Mouse (Mus musculus): Measurements from ENCODE around the gene Spon2. TPM values are rescaled to one million over a fixed set of nuclear protein-coding genes. Genes with fewer than 3 reads are reported as not detected.
A peak's percentile ranks its signal among the peaks of the same experiment; 100 is the strongest.

Spon2 gene
- polyA plus RNA-seq, 1 experiment from 2014 or later: 4.2 TPM

DNA sequence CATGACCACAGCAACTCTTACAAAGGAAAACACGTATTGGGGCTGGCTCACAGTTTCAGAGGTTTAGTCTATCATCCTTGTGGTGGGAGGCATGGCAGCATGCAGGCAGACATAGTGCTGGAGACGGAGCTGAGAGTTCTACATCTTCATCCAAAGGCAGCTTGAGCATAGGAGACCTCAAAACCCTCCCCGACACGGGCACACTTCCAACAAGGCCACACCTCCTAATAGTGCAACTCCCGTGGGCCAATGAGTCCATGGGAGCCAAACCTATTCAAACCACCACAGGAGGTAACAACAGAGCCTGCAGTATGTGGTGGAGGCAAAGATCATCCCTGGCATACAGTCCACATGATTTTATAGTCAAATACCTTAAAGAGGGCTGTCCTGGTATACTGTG lies 7.0 kb downstream of the Spon2 start:
- Histone ChIP-seq H3K4me1 (ENCODE audit: control insufficient read depth, insufficient read depth, low read length) (no peaks in the 10 kb centered on the region), H3K4me2 (ENCODE audit: low read depth, low read length) (no peak overlapping the region), H3K9me3 (replicated peaks; ENCODE audit: control insufficient read depth, low read length) (no peaks in the 10 kb centered on the region), H3K36me3 (replicated peaks; ENCODE audit: control insufficient read depth, insufficient read depth, low read depth, low read length) (no peaks in the 10 kb centered on the region), H3K4me3 (ENCODE audit: low read depth, low read length) (no peak overlapping the region), H3K9ac (replicated peaks; ENCODE audit: low read length) (no peak overlapping the region), H3K27ac (replicated peaks; ENCODE audit: low read depth, low read length) (no peak overlapping the region), H3K27me3 (ENCODE audit: control insufficient read depth, insufficient read depth, low read length) (no peaks in the 10 kb centered on the region)
- no peak for ATAC-seq (replicated peaks; ENCODE audit: insufficient number of reproducible peaks, low FRiP score, low TSS enrichment, low read depth)
- no peak for DNase-seq (ENCODE audit: low spot score)
- 94% methylated on average over 5 of the region's 5 CpGs for WGBS

DNA sequence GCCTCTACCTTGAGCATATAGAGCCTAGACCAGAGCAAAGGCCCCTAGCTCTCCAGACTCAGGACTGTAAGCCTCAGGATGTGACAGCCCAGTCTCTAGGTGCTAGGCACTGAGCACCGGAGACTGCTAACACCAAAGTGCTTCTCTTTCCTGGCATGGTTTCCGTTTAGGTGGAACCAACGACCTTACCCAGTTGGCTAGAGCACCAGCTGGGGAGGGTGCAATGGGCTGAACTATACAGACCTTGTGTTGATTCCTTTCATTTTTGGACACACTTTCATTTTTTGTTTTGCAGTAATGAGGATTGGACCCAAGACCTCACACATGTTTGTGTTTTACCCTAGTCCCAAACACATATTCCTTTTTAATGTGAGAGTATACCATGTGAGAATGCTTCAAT lies 7.7 kb downstream of the Spon2 start:
- DNase-seq (ENCODE audit: low spot score) (no peak), ATAC-seq (replicated peaks; ENCODE audit: insufficient number of reproducible peaks, low FRiP score, low TSS enrichment, low read depth) (no peak)
- H3K4me1 ChIP-seq (ENCODE audit: control insufficient read depth, insufficient read depth, low read length): no peaks in the 10 kb centered on the region
- H3K4me2 ChIP-seq (ENCODE audit: low read depth, low read length): no peak overlapping the region
- no peaks in the 10 kb centered on the region for H3K36me3 ChIP-seq (replicated peaks; ENCODE audit: control insufficient read depth, insufficient read depth, low read depth, low read length)
- no peaks in the 10 kb centered on the region for H3K27me3 ChIP-seq (ENCODE audit: control insufficient read depth, insufficient read depth, low read length)
- no peak overlapping the region for H3K9ac ChIP-seq (replicated peaks; ENCODE audit: low read length)
- H3K9me3 ChIP-seq (replicated peaks; ENCODE audit: control insufficient read depth, low read length): no peaks in the 10 kb centered on the region
- 85% methylated on average over 3 of the region's 3 CpGs for WGBS
- no peak overlapping the region for H3K27ac ChIP-seq (replicated peaks; ENCODE audit: low read depth, low read length)
- no peak overlapping the region for H3K4me3 ChIP-seq (ENCODE audit: low read depth, low read length)

DNA sequence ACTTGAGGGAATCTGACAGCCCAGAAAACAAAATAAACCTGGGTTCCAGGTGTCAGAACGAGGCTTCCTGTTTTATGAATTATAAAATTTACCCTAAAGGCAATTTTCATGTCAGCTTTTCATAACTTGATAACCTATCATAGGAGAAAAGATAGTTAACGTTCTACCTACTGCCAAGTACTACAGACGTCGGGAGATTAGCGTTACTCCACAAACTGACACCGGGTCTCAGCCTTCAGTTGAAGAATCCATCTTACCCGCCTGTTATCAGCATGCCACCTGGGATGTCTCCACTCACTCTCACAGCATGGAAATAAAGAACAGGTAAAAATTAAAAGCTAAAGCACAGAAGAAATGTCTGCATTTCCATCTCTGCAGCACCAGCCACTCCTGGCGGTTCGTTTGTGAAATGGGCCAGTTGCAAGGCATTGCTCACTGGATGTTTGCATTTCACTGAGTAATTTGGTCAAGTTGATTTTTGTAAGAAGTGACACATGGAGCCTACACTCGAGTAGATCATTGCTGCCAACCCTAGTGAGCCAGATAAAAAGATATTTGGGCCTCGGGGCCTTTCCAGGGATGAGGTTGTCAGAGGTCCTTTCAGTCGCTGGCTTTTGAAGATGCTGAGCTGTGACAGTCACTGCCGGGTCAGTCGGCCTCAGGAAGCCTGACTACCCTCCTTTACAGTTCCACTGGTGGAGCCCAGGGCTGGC lies 9.6 kb downstream of the Spon2 start:
- no peak overlapping the region for H3K9ac ChIP-seq (replicated peaks; ENCODE audit: low read length)
- 73% methylated on average over 14 of the region's 14 CpGs for WGBS

DNA sequence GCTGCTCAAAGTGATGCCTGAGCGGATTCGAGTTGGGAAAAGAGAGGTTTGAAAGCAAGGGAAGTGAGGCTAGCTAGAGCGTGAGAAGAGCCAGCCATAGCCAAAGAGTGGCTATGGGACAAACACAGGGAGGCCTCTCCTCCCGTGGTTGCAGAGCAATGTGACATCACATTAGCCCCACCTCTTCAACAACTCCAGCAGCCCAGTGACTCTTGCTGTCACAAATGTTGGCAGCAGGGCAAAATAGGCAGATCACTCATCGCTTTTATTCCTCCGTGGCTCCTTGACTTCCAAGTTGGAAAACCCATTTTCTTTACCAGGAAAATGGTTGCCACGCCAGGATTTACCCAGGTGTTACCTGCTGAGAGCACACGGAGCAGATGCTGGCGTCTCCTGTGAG lies 11.1 kb downstream of the Spon2 start:
- H3K27ac ChIP-seq (replicated peaks; ENCODE audit: low read depth, low read length): no peak overlapping the region
- no peak overlapping the region for H3K4me3 ChIP-seq (ENCODE audit: low read depth, low read length)
- WGBS: 62% methylated on average over 9 of the region's 9 CpGs
- H3K9me3 ChIP-seq (replicated peaks; ENCODE audit: control insufficient read depth, low read length): no peaks in the 10 kb centered on the region
- H3K4me1 ChIP-seq (ENCODE audit: control insufficient read depth, insufficient read depth, low read length): no peaks in the 10 kb centered on the region
- H3K4me2 ChIP-seq (ENCODE audit: low read depth, low read length): no peak overlapping the region
- DNase-seq (ENCODE audit: low spot score) (no peak), ATAC-seq (replicated peaks; ENCODE audit: insufficient number of reproducible peaks, low FRiP score, low TSS enrichment, low read depth) (no peak)
- H3K27me3 ChIP-seq (ENCODE audit: control insufficient read depth, insufficient read depth, low read length): no peaks in the 10 kb centered on the region
- H3K36me3 ChIP-seq (replicated peaks; ENCODE audit: control insufficient read depth, insufficient read depth, low read depth, low read length): no peaks in the 10 kb centered on the region
- no peak overlapping the region for H3K9ac ChIP-seq (replicated peaks; ENCODE audit: low read length)

More for the DNA sequence above, 9.6 kb downstream of the Spon2 start:
- no peak for ATAC-seq (replicated peaks; ENCODE audit: insufficient number of reproducible peaks, low FRiP score, low TSS enrichment, low read depth)
- no peak overlapping the region for H3K4me2 ChIP-seq (ENCODE audit: low read depth, low read length)
- H3K4me1 ChIP-seq (ENCODE audit: control insufficient read depth, insufficient read depth, low read length): no peaks in the 10 kb centered on the region
- H3K27ac ChIP-seq (replicated peaks; ENCODE audit: low read depth, low read length): no peak overlapping the region
- no peaks in the 10 kb centered on the region for H3K9me3 ChIP-seq (replicated peaks; ENCODE audit: control insufficient read depth, low read length)
- no peaks in the 10 kb centered on the region for H3K36me3 ChIP-seq (replicated peaks; ENCODE audit: control insufficient read depth, insufficient read depth, low read depth, low read length)
- no peaks in the 10 kb centered on the region for H3K27me3 ChIP-seq (ENCODE audit: control insufficient read depth, insufficient read depth, low read length)
- H3K4me3 ChIP-seq (ENCODE audit: low read depth, low read length): no peak overlapping the region
- DNase-seq (ENCODE audit: low spot score): no peak

DNA sequence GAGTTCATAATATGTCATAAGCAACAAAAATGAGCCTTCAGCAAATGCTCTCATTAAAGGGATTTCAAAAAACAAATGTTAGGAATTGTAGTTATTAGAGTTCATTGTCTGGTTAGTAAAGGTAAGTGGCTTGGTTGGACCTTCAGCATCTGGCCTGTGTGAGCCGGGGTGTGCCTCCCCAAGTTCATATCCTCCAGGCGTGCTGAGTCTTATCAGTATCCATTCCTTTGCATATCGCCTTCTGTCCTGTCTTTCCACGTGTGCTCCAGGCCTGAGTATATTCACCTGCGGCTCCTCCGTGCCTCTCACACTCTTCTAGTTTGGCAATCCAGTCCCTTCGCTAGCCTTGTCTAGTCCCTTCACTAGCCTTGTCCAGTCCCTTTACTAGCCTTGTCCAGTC lies 11.9 kb downstream of the Spon2 start:
- WGBS: 81% methylated on average over 7 of the region's 7 CpGs
- Histone ChIP-seq H3K9ac (replicated peaks; ENCODE audit: low read length) (no peak overlapping the region), H3K9me3 (replicated peaks; ENCODE audit: control insufficient read depth, low read length) (no peaks in the 10 kb centered on the region), H3K27ac (replicated peaks; ENCODE audit: low read depth, low read length) (no peak overlapping the region), H3K36me3 (replicated peaks; ENCODE audit: control insufficient read depth, insufficient read depth, low read depth, low read length) (no peaks in the 10 kb centered on the region), H3K27me3 (ENCODE audit: control insufficient read depth, insufficient read depth, low read length) (no peaks in the 10 kb centered on the region), H3K4me3 (ENCODE audit: low read depth, low read length) (no peak overlapping the region), H3K4me1 (ENCODE audit: control insufficient read depth, insufficient read depth, low read length) (no peaks in the 10 kb centered on the region), H3K4me2 (ENCODE audit: low read depth, low read length) (no peak overlapping the region)
- ATAC-seq (replicated peaks; ENCODE audit: insufficient number of reproducible peaks, low FRiP score, low TSS enrichment, low read depth) (no peak), DNase-seq (ENCODE audit: low spot score) (no peak)

DNA sequence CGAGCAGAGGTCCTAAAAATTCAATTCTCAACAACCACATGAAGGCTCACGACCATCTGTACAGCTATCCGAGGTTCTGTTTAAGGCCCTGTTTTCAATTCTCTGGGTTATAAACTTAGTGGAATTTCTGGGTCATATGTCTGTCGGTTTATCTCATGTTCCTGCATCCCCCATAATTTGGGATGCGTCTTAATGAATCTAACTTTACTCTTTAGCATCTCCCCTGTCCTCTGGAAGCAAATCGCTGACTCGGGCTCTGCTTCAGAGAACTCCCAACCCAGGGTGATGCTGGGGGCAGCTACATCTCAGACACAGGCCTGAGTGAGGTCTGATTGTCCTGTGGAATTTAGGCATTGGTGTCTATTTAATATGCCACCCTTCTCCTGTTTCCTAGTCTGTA lies 14.0 kb downstream of the Spon2 start:
- H3K4me1 ChIP-seq (ENCODE audit: control insufficient read depth, insufficient read depth, low read length): no peaks in the 10 kb centered on the region
- no peaks in the 10 kb centered on the region for H3K9me3 ChIP-seq (replicated peaks; ENCODE audit: control insufficient read depth, low read length)
- no peak overlapping the region for H3K9ac ChIP-seq (replicated peaks; ENCODE audit: low read length)
- no peak overlapping the region for H3K4me2 ChIP-seq (ENCODE audit: low read depth, low read length)
- H3K4me3 ChIP-seq (ENCODE audit: low read depth, low read length): no peak overlapping the region
- H3K36me3 ChIP-seq (replicated peaks; ENCODE audit: control insufficient read depth, insufficient read depth, low read depth, low read length): no peaks in the 10 kb centered on the region
- ATAC-seq (replicated peaks; ENCODE audit: insufficient number of reproducible peaks, low FRiP score, low TSS enrichment, low read depth) (no peak), DNase-seq (ENCODE audit: low spot score) (no peak)
- H3K27ac ChIP-seq (replicated peaks; ENCODE audit: low read depth, low read length): no peak overlapping the region
- H3K27me3 ChIP-seq (ENCODE audit: control insufficient read depth, insufficient read depth, low read length): no peaks in the 10 kb centered on the region
- 79% methylated on average over 7 of the region's 7 CpGs for WGBS

DNA sequence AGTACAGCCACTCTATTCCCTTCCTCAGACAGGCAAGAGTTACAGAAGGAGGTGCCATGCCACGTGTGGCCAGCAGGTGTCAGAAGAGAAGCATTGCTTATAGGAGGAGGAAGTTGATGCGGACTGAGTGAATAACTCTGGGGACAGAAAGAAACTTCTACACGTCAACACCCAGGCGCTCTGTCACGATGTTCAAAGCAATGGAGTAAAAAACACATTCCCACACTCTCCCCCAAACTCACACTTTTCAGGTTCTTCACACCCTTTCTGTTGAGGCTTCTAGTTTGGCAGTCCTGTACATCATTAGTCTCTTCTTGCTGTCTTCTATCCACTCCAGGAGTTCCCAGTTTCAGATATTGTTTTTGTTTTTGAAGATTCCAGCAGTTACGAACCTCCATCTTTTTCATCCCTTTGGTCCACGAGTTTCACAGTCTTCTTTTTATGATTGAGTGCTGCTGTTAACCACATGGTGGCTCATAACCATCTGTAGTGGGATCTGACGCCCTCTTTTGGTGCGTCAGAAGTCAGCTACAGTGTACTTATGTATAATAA lies 14.5 kb downstream of the Spon2 start:
- H3K4me1 ChIP-seq (ENCODE audit: control insufficient read depth, insufficient read depth, low read length): no peaks in the 10 kb centered on the region
- DNase-seq (ENCODE audit: low spot score) (peak; percentile 94), ATAC-seq (replicated peaks; ENCODE audit: insufficient number of reproducible peaks, low FRiP score, low TSS enrichment, low read depth) (no peak; the same call in 1 of the 2 replicates)
- no peaks in the 10 kb centered on the region for H3K27me3 ChIP-seq (ENCODE audit: control insufficient read depth, insufficient read depth, low read length)
- no peak overlapping the region for H3K9ac ChIP-seq (replicated peaks; ENCODE audit: low read length)
- no peak overlapping the region for H3K27ac ChIP-seq (replicated peaks; ENCODE audit: low read depth, low read length)
- H3K4me3 ChIP-seq (ENCODE audit: low read depth, low read length): no peak overlapping the region
- 17% methylated on average over 9 of the region's 9 CpGs for WGBS
- H3K4me2 ChIP-seq (ENCODE audit: low read depth, low read length): no peak overlapping the region
- no peaks in the 10 kb centered on the region for H3K9me3 ChIP-seq (replicated peaks; ENCODE audit: control insufficient read depth, low read length)
- no peaks in the 10 kb centered on the region for H3K36me3 ChIP-seq (replicated peaks; ENCODE audit: control insufficient read depth, insufficient read depth, low read depth, low read length)

DNA sequence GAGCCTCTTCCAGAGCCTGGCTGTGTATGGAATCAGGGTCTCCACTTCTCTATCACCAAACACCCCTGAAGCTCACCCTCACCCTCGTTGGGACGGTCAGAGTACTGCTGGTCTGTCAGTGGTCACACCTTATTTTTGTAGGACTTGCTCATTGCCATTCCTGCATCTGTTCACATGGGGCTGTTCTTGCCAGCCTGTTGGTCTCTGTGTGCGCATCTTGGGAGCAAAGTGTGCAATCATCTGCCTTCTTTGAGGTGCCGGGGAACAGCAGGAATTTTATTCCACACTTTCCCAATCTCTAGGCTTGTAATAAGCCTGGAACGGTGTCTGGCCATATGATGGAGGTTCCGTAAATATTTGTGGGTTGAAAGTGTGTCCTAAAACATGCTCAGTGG lies 15.1 kb downstream of the Spon2 start:
- no peak for DNase-seq (ENCODE audit: low spot score)
- 83% methylated on average over 6 of the region's 6 CpGs for WGBS

More for the DNA sequence above, 15.1 kb downstream of the Spon2 start:
- no peak for ATAC-seq (replicated peaks; ENCODE audit: insufficient number of reproducible peaks, low FRiP score, low TSS enrichment, low read depth)
- H3K9me3 ChIP-seq (replicated peaks; ENCODE audit: control insufficient read depth, low read length): no peaks in the 10 kb centered on the region
- no peak overlapping the region for H3K4me2 ChIP-seq (ENCODE audit: low read depth, low read length)
- H3K27ac ChIP-seq (replicated peaks; ENCODE audit: low read depth, low read length): no peak overlapping the region
- no peak overlapping the region for H3K9ac ChIP-seq (replicated peaks; ENCODE audit: low read length)
- no peaks in the 10 kb centered on the region for H3K36me3 ChIP-seq (replicated peaks; ENCODE audit: control insufficient read depth, insufficient read depth, low read depth, low read length)
- no peak overlapping the region for H3K4me3 ChIP-seq (ENCODE audit: low read depth, low read length)
- no peaks in the 10 kb centered on the region for H3K4me1 ChIP-seq (ENCODE audit: control insufficient read depth, insufficient read depth, low read length)
- H3K27me3 ChIP-seq (ENCODE audit: control insufficient read depth, insufficient read depth, low read length): no peaks in the 10 kb centered on the region

Measured in embryonic facial prominence, embryonic 11.5 days (tissue).